Mouse (Mus musculus): ENCODE data around the gene Dus2.

DNA sequence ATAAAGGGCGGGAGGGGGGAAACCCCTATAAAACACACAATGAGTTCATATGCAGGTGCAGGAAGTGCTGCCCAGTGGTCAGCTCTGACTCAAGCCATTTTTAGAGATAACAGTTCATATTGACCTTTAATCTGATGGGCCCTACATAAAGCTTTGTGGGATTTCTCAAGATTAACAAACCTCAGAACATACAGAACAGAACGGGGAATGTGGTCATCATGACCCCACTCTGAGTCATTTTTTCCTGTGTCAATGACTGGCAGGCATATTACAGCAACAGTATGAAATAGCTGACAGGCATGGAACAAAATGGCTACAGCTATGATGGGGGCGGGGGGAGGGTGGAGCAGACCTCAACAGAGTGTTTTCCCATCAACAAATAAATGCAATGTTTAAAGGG lies 16.0 kb downstream of the Dus2 start:
- TF ChIP-seq EP300 (optimal IDR thresholded peaks at IDR 0.05) (no peak), CTCF (IDR thresholded peaks at IDR 0.05; ENCODE audit: low read depth) (no peak)
